Mouse (Mus musculus) induced T-regulatory cell, adult 2 months (primary cell): ENCODE measurements around the gene Tgfbr3.

Experiments
- DNase-seq: peaks from one replicate; pipeline ENCODE4 v3.0.0-alpha.2; 2012; ENCODE audit warnings: low read depth

Tgfbr3 gene

DNA sequence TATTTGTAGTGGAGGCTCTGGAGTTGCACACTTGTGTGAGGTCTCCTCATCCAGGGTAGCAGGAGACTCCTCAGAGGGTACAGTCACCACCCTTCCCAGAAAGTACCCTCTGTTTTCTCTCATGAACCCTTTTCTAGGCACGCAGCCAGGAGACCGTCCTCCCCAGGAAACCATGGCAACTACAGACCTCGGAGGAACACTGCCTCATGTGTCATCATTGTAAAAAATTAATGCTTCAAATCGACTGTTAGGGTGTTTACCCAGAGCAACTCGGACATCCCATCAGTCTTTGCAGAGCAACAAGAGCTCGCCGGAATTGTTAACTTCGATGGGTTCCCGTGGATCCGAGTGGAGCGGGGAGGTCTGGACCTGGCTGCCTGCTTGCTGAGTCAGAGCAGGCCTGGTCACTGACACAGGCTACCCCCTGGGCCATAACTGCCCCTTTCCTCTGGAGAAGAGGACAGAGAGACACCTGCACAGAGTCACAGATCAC, 210.2 kb downstream of the Tgfbr3 start:
- DNase-seq: peak; percentile 23

DNA sequence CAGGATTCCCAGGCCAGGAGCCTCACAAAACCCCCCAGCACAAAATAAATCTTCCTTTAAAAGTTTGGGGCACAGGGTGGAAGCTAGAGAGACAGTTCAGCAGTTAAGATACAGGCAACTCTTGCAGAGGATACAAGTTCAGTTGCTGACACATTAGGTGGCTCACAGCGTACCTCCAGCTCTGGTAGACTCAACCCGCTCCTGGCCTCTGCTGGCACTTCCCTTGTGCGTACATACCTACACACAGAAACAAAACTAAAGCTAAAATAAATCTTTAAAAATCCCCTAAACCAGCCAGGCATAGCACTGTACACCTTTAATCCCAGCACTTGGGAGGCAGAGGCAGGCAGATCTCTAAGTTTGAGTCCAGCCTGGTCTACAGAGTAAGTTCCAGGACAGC, 211.1 kb downstream of the Tgfbr3 start:
- DNase-seq: no peak

DNA sequence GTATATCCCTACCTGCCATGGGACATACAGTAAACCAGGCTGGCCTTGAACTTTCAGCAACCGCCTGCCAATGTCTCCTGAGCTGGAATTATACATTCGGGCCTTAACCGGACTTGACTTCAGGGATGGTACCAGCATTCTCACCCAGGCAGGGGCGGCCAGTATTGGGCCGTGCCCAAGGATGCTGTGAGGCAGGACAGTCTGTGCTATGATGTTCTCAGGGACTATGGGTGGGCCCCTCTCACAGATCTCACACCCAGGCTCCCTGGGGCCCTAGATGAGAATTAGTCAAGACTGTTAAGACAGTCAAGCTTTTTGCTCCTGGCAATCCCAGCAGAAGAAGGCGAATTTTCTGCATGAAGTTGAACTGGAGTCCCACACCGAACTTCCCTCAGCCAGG, 211.5 kb downstream of the Tgfbr3 start:
- DNase-seq: no peak

DNA sequence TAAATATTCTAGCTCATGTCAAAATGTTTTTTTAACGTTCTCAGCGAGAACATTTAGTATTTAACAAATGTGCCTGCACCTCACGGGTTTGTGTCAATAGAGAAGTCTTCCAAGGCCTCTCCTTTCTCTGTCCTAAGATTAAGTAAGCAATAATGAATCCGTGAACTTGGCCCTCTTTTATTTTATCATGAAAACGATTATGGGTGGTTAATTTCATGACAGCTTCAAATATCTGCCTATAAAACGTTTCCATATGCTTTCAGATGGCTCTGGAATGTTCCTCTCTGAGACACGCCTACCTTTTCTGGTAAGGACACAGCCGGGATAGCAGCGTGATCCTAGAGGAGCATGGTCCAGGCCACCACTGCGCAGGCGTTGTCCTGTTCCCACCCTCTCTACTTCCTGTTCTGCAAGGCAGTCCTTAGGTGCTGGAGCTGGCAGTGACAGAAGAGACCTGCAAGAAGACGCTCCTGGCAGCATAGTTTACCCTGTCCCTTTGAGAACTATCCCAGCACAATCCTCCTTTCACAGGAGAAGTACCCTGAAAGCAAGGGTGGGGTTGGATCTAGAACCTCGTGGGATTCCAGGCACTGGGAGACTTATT, 214.3 kb downstream of the Tgfbr3 start:
- DNase-seq: no peak

DNA sequence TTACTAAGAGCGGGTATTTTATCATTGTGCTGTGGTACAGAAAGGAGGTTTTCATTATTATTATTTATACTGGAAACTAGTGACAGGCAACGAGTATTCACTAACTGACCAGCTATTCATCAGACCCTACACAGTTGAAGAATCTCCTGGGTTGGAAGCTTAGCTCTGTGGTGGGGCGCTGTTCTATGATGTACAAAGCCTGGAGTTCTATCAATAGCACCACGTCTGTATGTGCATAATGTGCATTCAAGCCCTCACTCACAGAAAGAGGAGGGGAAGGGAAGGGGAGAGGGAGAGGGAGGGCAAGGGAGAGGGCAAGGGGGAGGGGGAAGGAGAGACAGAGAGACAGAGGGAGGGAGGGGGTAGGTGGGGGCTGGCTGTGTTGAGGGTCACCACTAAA, 215.1 kb downstream of the Tgfbr3 start:
- DNase-seq: no peak

DNA sequence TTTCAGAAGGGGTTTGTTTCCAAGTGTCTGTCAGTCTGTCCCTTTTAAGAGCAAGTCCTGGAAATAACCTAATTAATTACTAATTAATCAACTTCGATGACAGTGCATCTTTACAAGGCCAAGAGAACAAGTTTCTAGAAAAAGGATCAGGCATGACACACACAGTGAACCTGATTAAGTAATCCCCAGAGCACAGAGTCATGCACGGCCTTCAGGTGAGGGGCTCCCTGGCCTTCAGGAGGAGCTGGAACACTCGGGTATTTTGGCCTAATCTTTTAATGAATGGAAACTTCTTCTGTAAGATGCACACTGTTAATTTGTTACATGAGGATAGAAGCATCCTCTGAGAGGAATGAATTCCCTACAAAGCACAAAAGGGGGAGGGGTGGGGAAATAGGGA, 215.9 kb downstream of the Tgfbr3 start:
- DNase-seq: no peak

DNA sequence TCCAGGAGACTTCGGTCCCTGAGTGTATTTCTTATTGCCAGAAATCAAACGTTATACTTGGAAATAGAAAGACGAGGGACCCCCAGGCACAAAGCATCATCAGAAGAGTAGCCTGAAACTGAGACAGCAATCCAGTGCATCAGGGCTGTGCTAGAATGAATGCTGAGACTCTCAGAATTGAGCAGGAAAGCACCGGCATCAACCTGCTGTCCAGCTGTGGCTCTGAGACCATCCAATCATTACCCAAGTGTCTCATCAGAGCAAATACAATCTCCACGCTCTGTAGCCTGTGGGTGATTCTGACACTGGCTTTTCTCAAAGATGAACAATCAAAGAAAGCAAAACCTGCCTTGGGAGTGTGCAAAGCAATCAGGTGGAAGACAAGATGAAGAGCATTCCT, 221.3 kb downstream of the Tgfbr3 start:
- DNase-seq: no peak

DNA sequence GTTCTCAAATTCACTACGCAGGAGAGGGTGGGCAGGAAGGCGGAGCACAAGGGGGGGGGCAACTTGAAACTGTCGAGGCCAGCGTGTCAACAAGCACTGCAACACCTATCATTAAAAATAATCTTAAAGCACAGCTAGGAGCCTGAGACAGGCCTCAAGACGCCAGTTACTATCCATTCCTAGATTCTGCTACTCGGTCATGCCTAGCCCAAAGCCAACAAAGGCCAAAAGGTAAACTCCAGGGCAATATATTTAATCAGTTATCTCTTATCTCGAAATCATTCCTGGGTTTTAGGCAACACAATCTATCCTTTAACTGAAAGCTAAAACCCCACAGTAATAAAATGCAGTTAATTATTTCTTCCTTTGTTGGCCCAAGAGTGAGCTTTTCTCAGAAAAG, 221.9 kb downstream of the Tgfbr3 start:
- DNase-seq: no peak

DNA sequence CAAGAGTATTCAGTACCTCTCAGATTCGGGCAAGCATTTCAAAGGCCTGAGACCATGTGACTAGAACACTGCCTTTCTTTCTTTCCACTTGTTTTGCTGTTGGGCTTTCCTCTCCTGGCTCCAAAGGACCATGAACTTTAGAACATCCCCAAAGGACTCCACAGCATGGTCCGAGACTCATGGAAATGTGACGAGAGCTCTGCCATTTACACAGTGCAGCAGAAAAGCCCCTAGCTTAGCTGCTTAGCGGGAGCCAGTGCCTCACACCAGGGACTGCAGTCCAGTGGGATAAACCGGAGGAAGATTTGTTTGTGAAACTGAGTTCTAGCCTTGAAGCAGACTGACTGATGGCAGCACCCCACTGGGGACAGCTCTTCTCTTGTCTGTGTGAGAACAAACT, 224.5 kb downstream of the Tgfbr3 start:
- DNase-seq: no peak

DNA sequence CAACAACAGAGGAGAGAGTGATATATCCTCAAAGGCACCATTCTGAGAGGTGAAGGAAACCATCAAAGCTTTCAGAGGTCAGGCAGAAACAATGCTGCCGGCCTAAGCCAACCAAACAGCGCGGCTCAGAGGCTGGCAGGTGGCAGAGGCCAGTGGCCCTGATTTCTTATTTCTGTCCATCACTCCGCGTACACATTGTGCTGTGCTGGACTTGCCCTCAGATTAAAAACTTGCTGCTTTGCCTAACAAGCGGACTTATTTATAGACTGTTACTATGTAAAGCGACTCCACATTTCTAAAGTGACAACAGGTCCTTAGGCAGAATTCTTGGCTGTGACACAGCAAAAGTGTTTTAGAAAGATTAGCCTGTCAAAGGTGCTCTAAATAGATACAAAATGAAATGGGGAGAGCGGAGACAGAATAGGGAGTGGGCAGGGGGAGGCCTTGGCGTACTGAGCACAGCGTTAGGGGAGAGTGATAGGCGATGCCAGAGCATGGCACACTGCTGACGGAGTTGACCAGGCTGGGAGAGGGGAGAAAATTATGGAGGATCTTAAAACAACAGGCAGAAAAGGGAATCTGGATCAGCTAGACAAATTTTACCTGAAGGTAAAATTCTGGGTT, 227.1 kb downstream of the Tgfbr3 start:
- no peak for DNase-seq

DNA sequence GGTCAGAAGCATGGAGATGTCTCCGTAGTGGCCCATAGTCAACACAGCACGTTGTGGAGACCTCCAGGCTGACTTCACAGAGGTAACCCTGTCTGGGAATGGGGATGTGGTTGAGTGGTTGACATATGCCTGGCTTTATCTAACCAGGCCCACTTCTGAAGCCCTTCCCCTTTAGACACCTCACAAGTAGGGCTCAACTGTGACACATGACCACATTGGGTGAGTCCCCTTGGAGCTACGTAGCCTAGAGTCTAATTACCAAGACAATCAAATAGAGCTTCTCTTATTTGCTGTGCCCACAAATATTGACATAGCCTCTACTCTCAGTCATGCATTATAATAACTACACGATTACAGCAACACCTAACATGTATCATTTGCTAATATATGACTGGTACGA, 229.9 kb downstream of the Tgfbr3 start:
- no peak for DNase-seq

DNA sequence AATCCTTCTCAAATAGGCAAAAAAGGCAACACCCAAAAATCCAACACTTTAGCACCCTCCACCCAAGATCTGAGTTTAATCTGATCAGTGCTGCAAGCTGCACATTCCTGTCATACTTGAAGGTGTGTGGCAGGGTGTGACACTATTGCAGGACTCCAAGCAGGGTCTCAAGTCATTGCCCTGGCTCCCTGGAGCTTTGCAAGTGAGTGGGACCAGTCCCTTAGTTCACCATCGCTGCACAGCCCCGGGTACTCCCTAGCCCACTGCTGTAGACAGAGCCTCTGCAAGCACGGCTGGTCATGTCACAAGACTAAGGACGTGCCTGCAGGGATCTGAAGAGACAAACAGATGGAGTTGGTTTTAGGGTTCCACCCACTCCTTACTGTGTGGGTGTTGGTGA, 230.8 kb downstream of the Tgfbr3 start:
- no peak for DNase-seq
